Mouse (Mus musculus): ENCODE data around the gene Slc35c1. TPM values are rescaled to one million over a fixed set of nuclear protein-coding genes. Genes with fewer than 3 reads are reported as not detected.

Gene Slc35c1
- total RNA-seq, 2 experiments from 2014 or later: 14.8 to 24.3 TPM

- DNase-seq: no peak
Observed at GRCm38 (mm10) chr2:92404737-92405136, 55.6 kb downstream of the Slc35c1 start.

DNA sequence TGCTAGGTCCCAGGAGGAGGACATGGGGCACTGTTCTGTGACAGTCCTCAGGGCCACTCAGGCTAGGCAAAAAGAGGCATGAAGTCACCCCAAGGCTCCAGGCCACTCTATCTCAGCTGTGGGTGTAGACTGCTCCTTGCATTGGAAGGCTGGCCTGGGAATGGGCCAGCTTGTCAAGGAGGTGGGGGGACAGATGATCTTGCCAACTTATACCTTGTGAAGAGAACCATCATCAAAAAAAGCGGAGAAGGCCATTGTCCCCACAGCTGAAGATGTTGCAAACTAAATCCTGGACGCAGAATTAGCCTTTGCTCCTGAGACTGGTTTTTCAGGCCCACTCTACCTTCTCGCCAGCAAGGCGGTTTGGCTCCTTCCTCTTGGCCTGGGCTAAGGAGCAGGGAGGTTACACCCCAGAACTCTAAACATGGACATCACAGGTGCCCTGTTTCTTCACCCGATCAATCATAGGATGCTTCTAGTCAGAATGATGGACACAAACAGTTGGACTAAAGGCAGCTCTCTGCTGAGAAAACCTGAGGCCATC is 56.5 kb downstream of the Slc35c1 start:
- no peak for DNase-seq

Other genes with a start within 250 kb of the Slc35c1 start
- gene Pex16, start 85.9 kb downstream of the Slc35c1 start, total RNA-seq (2021): 100 to 1,000 TPM in 1 of 2 experiments, 10 to 100 TPM in 1; 97.3 to 224 TPM
- 1 to 10 TPM in 1 of 2 experiments, under 1 TPM in 1; 0.79 to 2.4 TPM for gene Large2, start 85.7 kb downstream of the Slc35c1 start, total RNA-seq (2021)
- gene 1700029I15Rik, start 78.0 kb downstream of the Slc35c1 start, total RNA-seq (2021): 10 to 100 TPM in 1 of 2 experiments, 1 to 10 TPM in 1; 6.2 to 10.0 TPM
- 10 to 100 TPM; 30.9 to 35.1 TPM for gene Mapk8ip1, start 59.3 kb downstream of the Slc35c1 start, total RNA-seq (2021)
- gene Cry2, start 26.5 kb downstream of the Slc35c1 start, total RNA-seq (2021): 10 to 100 TPM; 38.4 to 47.8 TPM
- 10 to 100 TPM; 10.2 to 15.1 TPM for gene Chst1, start 139.2 kb upstream of the Slc35c1 start, total RNA-seq (2021)

Data from adrenal gland, postnatal 36 days (tissue).